Mouse (Mus musculus): Measurements from ENCODE around the gene Smpd4. TPM values are rescaled to one million over a fixed set of nuclear protein-coding genes. Genes with fewer than 3 reads are reported as not detected.
A peak's percentile ranks its signal among the peaks of the same experiment; 100 is the strongest.

Smpd4 gene
- polyA plus RNA-seq, 1 experiment from 2014 or later = 21.2 TPM

DNA sequence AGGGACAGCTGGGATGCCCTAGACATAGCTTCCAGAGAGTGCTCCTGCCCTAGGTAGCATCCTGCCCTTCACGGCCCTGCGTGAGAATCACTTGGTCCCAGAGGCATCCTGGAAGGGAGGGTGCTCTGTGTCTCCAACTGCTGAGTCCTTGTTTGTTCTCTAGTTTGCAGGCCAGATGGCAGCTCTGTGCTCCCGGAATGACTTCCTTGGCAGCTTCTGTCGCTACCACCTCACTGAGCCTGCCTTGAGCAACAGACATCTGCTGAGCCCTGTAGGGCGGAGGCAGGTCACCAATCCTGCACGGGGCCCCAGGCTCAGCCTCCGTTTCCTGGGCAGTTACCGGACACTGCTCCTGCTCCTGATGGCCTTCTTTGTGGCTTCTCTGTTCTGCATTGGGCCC lies 23.2 kb downstream of the Smpd4 start:
- H3K9me3 ChIP-seq (replicated peaks; ENCODE audit: low read length) = no peaks in the 10 kb centered on the region
- H3K36me3 ChIP-seq (ENCODE audit: insufficient read depth, low read length) = peaks cover 46% of the 10 kb centered on the region
- no peak overlapping the region for H3K27ac ChIP-seq
- ATAC-seq (replicated peaks; ENCODE audit: low FRiP score, low read depth) (no peak), DNase-seq (ENCODE audit: low spot score) (no peak)
- H3K4me1 ChIP-seq (replicated peaks; ENCODE audit: insufficient read depth, low read length) = peaks cover 8% of the 10 kb centered on the region
- H3K27me3 ChIP-seq (ENCODE audit: insufficient read depth, low read length) = no peaks in the 10 kb centered on the region
- H3K4me2 ChIP-seq (ENCODE audit: low read length) = no peak overlapping the region
- no peak overlapping the region for H3K4me3 ChIP-seq (replicated peaks; ENCODE audit: low read depth, low read length)
- WGBS = 88% methylated on average over 8 of the region's 8 CpGs
- H3K9ac ChIP-seq (ENCODE audit: low read depth, low read length) = no peak overlapping the region
- no peak for TF ChIP-seq CTCF (IDR thresholded peaks at IDR 0.05; ENCODE audit: low read depth)

- no peak for TF ChIP-seq CTCF (IDR thresholded peaks at IDR 0.05; ENCODE audit: low read depth)
- H3K4me2 ChIP-seq (ENCODE audit: low read length) = no peak overlapping the region
- no peak overlapping the region for H3K9ac ChIP-seq (ENCODE audit: low read depth, low read length)
- peaks cover 8% of the 10 kb centered on the region for H3K4me1 ChIP-seq (replicated peaks; ENCODE audit: insufficient read depth, low read length)
- WGBS = 91% methylated on average over 4 of the region's 4 CpGs
- no peak overlapping the region for H3K27ac ChIP-seq
- ATAC-seq (replicated peaks; ENCODE audit: low FRiP score, low read depth) (no peak), DNase-seq (ENCODE audit: low spot score) (no peak)
- no peaks in the 10 kb centered on the region for H3K27me3 ChIP-seq (ENCODE audit: insufficient read depth, low read length)
- peaks cover 38% of the 10 kb centered on the region for H3K36me3 ChIP-seq (ENCODE audit: insufficient read depth, low read length)
- H3K4me3 ChIP-seq (replicated peaks; ENCODE audit: low read depth, low read length) = no peak overlapping the region
- no peaks in the 10 kb centered on the region for H3K9me3 ChIP-seq (replicated peaks; ENCODE audit: low read length)
Measured at GRCm38 (mm10) chr16:17643437-17643990, 24.4 kb downstream of the Smpd4 start.

DNA sequence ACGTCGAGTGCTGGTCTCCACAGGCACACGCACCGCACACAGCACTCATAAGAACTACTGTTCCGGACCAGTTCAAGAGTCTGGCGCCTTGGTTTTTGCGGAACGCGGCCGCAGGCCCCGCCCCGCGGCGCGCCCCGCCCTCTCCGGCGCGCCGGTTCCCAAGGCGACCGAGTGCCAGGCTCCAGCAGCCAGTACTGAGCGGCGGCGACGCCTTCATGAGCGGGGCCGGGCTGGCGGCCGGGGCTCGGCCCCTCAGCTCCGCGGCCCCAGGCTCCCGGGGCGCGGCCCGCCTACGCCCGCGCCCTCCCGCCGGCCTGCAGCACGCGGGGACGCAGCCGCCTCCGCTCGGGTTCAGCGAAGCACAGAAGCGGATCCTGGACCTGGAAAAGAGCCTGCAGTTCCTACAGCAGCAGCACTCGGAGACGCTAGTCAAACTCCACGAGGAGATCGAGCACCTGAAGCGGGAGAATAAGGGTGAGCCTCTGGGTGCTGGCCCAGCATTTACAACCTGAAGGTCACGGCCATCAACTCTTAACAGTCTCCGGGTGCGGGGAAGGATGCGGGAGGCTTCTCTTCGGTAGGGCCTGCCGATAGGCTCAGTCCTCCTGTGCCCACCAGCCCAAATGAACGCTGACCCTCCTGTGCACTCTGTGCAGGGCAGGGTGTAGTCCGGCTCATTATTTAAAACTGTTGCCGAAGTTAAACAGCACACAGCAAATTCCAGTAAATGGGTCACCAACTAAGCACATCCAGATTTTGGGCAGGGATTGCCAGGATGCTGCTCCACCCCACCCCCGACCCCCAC lies 27.4 kb downstream of the Smpd4 start, which contains the start of gene Ccdc74a:
TSS of gene Ccdc74a (plus strand) at position 161 of the 805 bp plus-strand sequence.
- no peak for TF ChIP-seq CTCF (IDR thresholded peaks at IDR 0.05; ENCODE audit: low read depth)
- ATAC-seq (replicated peaks; ENCODE audit: low FRiP score, low read depth) (peak; percentile 92), DNase-seq (ENCODE audit: low spot score) (peak; percentile 89)
- peak within 1 kb of the TSS; percentile 36 for H3K9ac ChIP-seq (ENCODE audit: low read depth, low read length)
- H3K27me3 ChIP-seq (ENCODE audit: insufficient read depth, low read length) = no peaks in the 10 kb centered on the region
- no peaks in the 10 kb centered on the region for H3K9me3 ChIP-seq (replicated peaks; ENCODE audit: low read length)
- peak within 1 kb of the TSS; percentile 88 for H3K4me2 ChIP-seq (ENCODE audit: low read length)
- no peak within 1 kb of the TSS for H3K27ac ChIP-seq
- peaks cover 17% of the 10 kb centered on the region; the same call in 1 of the 2 replicates for H3K36me3 ChIP-seq (ENCODE audit: insufficient read depth, low read length)
- peaks cover 8% of the 10 kb centered on the region for H3K4me1 ChIP-seq (replicated peaks; ENCODE audit: insufficient read depth, low read length)
- WGBS = 1% methylated on average over 64 of the region's 65 CpGs
- H3K4me3 ChIP-seq (replicated peaks; ENCODE audit: low read depth, low read length) = peak within 1 kb of the TSS; percentile 52

DNA sequence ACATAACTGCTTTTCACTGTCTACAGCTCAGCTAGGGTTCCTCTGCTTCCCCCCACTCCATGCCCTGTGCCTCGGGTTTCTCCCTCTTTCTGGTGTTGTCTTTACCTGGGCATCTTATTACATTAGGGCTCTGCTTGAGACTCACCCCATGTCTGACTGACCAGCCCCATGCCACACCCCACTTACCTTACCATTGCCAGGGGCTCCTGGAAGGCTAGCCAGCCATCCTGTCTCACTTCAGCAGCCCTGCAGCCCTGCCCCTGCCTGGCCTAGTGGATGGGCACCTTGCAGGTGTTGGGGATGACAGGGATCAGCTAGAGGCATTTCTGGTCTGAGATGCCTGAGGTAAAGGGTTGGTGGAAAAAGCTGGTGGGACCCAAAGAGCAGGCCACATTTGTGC lies 28.0 kb downstream of the Smpd4 start:
- no peak for TF ChIP-seq CTCF (IDR thresholded peaks at IDR 0.05; ENCODE audit: low read depth)
- peak overlapping the region; percentile 52; the same call in 1 of the 2 replicates for H3K4me3 ChIP-seq (replicated peaks; ENCODE audit: low read depth, low read length)
- peak overlapping the region; percentile 36; the same call in 1 of the 2 replicates for H3K9ac ChIP-seq (ENCODE audit: low read depth, low read length)
- H3K4me1 ChIP-seq (replicated peaks; ENCODE audit: insufficient read depth, low read length) = peaks cover 8% of the 10 kb centered on the region
- no peaks in the 10 kb centered on the region for H3K27me3 ChIP-seq (ENCODE audit: insufficient read depth, low read length)
- no peak overlapping the region for H3K27ac ChIP-seq
- peak overlapping the region; percentile 88 for H3K4me2 ChIP-seq (ENCODE audit: low read length)
- no peak for DNase-seq (ENCODE audit: low spot score)
- WGBS = 30% methylated on average over 1 of the region's 1 CpGs
- H3K36me3 ChIP-seq (ENCODE audit: insufficient read depth, low read length) = 0 out of 2 replicates have a peak, but pooled peaks cover 21% of the 10 kb centered on the region
- ATAC-seq (replicated peaks; ENCODE audit: low FRiP score, low read depth) = no peak
- no peaks in the 10 kb centered on the region for H3K9me3 ChIP-seq (replicated peaks; ENCODE audit: low read length)

- H3K27me3 ChIP-seq (ENCODE audit: insufficient read depth, low read length) = no peaks in the 10 kb centered on the region
- no peak for DNase-seq (ENCODE audit: low spot score)
- H3K9me3 ChIP-seq (replicated peaks; ENCODE audit: low read length) = no peaks in the 10 kb centered on the region
- no peak for ATAC-seq (replicated peaks; ENCODE audit: low FRiP score, low read depth)
- H3K27ac ChIP-seq = no peak overlapping the region
- no peak overlapping the region for H3K4me2 ChIP-seq (ENCODE audit: low read length)
- H3K4me1 ChIP-seq (replicated peaks; ENCODE audit: insufficient read depth, low read length) = peaks cover 8% of the 10 kb centered on the region
- TF ChIP-seq CTCF (IDR thresholded peaks at IDR 0.05; ENCODE audit: low read depth) = no peak
- H3K9ac ChIP-seq (ENCODE audit: low read depth, low read length) = no peak overlapping the region
- 88% methylated on average over 10 of the region's 10 CpGs for WGBS
- H3K4me3 ChIP-seq (replicated peaks; ENCODE audit: low read depth, low read length) = no peak overlapping the region
- H3K36me3 ChIP-seq (ENCODE audit: insufficient read depth, low read length) = peaks cover 23% of the 10 kb centered on the region
Measured at GRCm38 (mm10) chr16:17647566-17648340, 28.6 kb downstream of the Smpd4 start.
